Mouse (Mus musculus): ENCODE results near the gene Ggt6.

Gene Ggt6

GRCm38 (mm10) chr11:72434963-72435693 is at the start of gene Ggt6:
Ggt6 (plus strand) TSS chr11:72435526.
- no peak for DNase-seq (ENCODE audit: low read depth, low spot score)

DNA sequence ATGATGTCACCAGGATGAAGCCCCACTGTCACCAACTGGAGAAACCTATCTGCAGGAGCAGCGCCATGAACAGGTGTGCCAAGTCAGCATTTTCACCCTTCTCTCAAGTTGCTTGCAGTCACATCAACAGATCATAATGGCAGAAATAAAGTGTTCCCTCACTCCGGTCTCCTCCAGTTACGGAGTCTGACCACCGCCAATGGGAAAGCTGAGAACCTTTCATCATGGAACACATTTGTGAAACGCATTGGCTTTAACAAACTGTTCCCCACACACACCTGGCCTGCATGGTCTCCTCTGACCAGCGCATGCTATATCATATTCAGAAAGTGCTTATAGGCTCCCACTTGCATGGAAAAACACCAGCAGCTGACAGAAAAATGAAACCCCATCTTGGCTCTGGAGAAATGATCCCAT is 47.2 kb upstream of the Ggt6 start:
- no peak for DNase-seq (ENCODE audit: low read depth, low spot score)

DNA sequence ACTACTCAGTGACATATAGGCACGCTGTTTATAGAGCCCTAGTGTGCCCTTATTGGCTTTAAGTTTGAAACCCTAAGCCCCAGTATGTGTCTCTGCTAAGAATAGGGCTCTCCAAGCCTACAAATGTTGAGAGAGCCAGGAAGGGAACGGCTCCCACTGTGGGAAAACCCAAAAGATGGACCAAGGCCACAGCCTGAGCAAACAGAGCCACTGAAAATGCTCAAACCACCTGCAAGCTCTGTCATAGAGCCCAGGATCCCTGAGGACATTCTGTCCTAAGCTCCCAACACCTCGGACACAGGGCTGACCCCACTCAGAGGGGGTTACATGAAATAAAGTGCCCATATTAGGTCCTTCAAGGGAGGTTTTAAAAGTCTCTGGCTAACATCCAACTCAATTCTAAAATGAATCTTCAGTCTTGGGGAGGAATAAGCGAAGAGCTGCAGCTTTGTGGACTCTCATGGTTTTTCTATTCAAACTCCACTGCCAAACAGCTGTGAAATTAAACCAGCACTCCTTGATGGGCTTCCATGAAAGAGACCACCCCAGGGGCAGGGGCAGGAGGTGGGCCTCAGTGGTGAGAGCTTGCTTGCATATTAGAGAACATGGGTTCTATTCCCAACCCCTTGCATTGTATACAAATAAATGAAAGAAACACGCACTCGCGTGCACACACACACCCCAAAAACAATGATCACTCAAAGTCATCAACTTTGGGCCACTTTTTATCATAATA is 45.8 kb upstream of the Ggt6 start:
- no peak for DNase-seq (ENCODE audit: low read depth, low spot score)

GRCm38 (mm10) chr11:72391181-72391580 is 44.1 kb upstream of the Ggt6 start:
- no peak for DNase-seq (ENCODE audit: low read depth, low spot score)

DNA sequence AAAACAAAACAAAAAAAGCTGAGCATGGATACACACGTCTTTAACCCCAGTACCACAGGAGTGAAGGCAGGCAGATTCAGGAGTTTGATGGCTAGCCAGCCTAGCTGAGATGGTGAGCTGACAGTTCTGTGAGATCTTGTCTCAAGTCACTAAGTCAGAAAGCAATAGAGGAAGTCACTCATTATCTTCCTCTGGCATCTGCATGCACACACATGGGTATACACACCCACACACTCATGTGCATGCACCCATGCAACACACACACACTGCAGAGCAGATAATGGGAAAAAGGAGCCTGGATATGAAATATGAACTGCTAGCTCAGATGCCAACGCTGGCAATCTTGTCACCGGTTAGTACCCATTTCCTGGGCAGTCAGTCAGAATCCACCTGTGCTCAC is 42.1 kb upstream of the Ggt6 start:
- DNase-seq (ENCODE audit: low read depth, low spot score), result no peak

DNA sequence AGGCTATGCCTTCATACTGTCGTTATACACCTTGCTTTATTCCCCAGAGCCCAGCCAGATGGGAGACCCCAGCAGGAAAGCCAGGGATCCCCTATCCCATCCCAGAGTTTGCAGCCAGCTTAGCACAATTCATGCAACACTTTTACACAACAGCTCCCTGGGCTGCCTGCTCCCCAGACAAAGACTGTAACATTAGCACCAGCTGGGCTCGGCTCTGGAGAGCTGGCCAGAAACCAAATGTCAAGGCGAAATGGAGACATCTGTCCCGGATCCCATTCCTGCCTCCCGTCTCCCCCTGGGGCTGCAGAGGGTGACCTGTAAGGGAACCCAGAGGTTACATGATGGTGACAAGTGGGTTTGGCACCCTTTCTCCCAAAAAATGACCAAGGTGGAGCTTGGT is 41.7 kb upstream of the Ggt6 start:
- no peak for DNase-seq (ENCODE audit: low read depth, low spot score)

- DNase-seq (ENCODE audit: low read depth, low spot score), result no peak
These were observed 40.6 kb upstream of the Ggt6 start for GRCm38 (mm10) chr11:72394694-72395093.

GRCm38 (mm10) chr11:72395652-72396051 is 39.7 kb upstream of the Ggt6 start:
- DNase-seq (ENCODE audit: low read depth, low spot score), result no peak

- DNase-seq (ENCODE audit: low read depth, low spot score), result no peak
These were observed 38.7 kb upstream of the Ggt6 start for GRCm38 (mm10) chr11:72396621-72397020.

GRCm38 (mm10) chr11:72397072-72397471 is 38.3 kb upstream of the Ggt6 start:
- DNase-seq (ENCODE audit: low read depth, low spot score), result no peak

- no peak for DNase-seq (ENCODE audit: low read depth, low spot score)
These were observed 37.4 kb upstream of the Ggt6 start for GRCm38 (mm10) chr11:72397811-72398525.

- DNase-seq (ENCODE audit: low read depth, low spot score), result no peak
These were observed 34.3 kb upstream of the Ggt6 start for GRCm38 (mm10) chr11:72401068-72401467.

DNA sequence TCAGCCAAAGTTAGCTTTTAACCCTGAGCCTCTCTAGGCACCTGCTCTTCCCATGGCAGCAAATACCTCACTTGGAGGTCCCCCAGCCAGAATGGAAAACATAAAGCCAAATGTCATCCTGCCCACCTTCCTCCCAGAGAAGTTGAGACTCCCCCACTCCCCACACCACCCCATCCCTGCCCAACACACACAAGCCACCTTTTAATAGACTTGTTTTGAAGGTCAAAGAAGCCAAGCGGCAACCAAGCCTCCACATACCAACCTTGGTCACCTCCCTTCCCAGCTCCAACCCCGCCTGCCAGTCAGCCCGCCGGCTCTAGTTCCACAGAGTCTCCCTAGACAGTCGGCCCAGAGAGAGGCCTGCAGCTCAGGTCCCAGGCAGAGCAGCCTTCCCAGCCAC is 33.3 kb upstream of the Ggt6 start:
- no peak for DNase-seq (ENCODE audit: low read depth, low spot score)

DNA sequence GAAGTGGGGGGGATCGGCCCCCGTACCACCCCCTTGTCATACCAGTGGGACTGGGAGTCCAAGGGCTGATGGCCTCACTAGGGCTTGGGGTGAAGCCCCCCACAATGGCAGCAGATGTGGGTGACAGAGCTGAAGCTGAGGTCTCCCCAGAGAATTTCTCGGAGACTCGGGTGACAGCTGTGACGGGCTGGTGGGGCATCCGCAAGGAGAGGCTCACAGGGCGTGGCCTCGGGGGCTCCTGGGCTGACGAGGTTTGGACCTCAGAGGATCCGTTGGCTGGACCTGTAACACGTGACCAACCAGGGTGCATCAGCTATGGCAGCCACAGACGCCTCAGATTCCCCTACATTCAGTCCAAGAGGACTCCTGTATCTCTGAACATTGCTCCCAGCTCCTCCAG is 32.4 kb upstream of the Ggt6 start:
- DNase-seq (ENCODE audit: low read depth, low spot score), result no peak

- no peak for DNase-seq (ENCODE audit: low read depth, low spot score)
These were observed 29.8 kb upstream of the Ggt6 start for GRCm38 (mm10) chr11:72405532-72405931.

DNA sequence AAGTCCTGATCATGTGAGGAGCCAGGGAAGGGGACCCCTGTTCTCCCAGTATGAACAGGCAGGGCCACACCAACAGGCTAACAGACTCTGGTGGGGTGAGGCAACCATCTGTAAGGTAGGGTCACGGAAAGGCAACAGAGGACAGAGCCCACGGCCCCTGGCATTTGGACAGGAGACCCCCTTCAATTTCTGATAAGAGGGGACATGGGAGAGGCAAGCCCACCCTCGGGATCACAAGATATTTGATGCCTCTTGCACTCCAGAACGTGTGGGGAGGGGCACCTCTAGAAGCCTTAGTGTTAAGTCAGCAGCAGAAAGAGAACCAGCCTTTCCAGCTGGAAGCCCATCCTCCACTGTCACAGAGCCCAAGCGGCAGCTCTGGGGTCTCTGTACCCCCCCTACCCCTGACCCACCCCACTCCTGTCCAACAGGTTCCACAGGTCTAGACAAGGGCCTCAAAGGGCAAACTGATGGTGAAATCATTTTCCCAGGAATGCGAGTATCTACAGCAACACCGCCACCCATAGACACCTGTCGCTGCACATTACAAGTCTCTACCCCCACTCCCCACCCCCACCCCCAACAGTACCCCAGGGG is 29.1 kb upstream of the Ggt6 start:
- DNase-seq (ENCODE audit: low read depth, low spot score), result no peak

GRCm38 (mm10) chr11:72407081-72407480 is 28.2 kb upstream of the Ggt6 start:
- no peak for DNase-seq (ENCODE audit: low read depth, low spot score)

DNA sequence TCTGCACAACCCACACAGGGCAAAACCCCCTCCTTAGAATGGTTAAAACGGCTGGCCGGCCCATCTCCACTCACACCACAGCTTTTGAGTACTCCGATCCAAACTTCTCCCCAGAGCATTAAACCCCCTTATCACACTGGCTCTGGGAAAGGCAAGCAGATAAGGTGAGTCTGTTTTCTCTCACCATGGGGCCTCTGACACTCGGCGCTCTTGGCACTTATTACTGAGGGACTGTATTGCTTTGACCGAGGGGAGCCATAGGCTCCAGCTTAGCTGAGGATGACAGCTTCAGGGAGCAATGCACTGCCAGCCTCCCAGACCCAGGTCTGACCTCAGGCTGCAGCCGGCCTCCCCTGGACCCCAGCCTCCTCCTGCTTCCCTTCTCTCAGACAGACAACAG is 27.8 kb upstream of the Ggt6 start:
- DNase-seq (ENCODE audit: low read depth, low spot score), result no peak

- DNase-seq (ENCODE audit: low read depth, low spot score), result no peak
These were observed 26.7 kb upstream of the Ggt6 start for GRCm38 (mm10) chr11:72408451-72409170.

DNA sequence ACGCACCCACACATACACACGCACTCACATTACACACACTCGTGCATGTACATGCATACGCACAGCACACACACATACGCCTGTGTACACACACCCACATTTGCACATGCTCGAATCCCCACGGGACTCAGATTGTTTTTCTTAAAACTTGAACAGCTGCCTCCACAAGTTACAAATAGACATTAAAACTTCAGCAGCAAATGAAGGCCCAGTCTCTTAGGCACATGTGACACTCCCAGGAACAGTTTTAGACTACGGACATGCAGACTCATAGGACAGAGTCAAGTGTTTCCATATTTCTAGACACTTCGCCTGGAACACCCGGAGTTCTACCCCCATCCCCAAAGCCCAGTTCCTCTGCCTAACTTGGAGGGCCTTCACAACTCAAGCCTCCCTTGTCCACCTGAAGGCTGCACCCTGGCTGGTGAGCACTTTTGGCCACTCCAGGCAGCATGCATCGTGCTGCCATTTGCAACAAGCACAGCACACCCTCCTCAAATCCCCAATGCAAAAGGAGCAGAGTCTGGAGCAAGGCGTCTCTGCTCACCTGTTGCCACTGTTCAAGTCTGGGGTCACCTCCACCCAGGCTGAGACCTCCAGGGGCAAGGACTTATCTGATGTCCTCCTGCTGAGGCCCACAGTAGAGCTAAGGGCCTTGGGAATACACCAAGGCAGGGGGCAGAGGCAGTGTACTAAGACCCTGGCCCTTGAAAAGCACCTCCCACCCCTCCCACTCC is 25.5 kb upstream of the Ggt6 start:
- DNase-seq (ENCODE audit: low read depth, low spot score), result no peak

Measured in mesoderm, embryonic 11.5 days (tissue).